Mouse (Mus musculus) stomach, embryonic 14.5 days (tissue): ENCODE data around the gene Ttc39b. TPM values are rescaled to one million over a fixed set of nuclear protein-coding genes. Genes with fewer than 3 reads are reported as not detected.
A peak's percentile ranks its signal among the peaks of the same experiment; 100 is the strongest.

Source experiments
- ATAC-seq: fragments of 200-750 bp; cut with Nextera tagmentation; 2 replicates; pipeline ENCODE4 v1.8.0; 2017; ENCODE audit warnings: low read depth, moderate TSS enrichment; ENCODE audit not compliant: insufficient number of reproducible peaks, insufficient read depth, low FRiP score
- H3K27ac ChIP-seq: fragments of 300-500 bp; sonication (generic); 2 replicates; pipeline ENCODE4 v1.5.1; 2014; ENCODE audit warnings: mild to moderate bottlenecking, low read length, moderate library complexity, mixed read lengths
- H3K27me3 ChIP-seq: fragments of 300-500 bp; sonication (generic); 2 replicates; pipeline ENCODE4 v1.6.1; 2014; ENCODE audit warnings: low read length, control low read depth, mixed read lengths; ENCODE audit not compliant: control insufficient read depth, insufficient read depth
- H3K36me3 ChIP-seq: fragments of 300-500 bp; sonication (generic); 2 replicates; pipeline ENCODE4 v1.6.1; 2014; ENCODE audit warnings: mild to moderate bottlenecking, control low read depth, low read length, moderate library complexity, mixed read lengths; ENCODE audit not compliant: control insufficient read depth, insufficient read depth
- H3K4me1 ChIP-seq: fragments of 300-500 bp; sonication (generic); 2 replicates; pipeline ENCODE4 v1.6.1; 2014; ENCODE audit warnings: low read length, control low read depth, mixed read lengths; ENCODE audit not compliant: control insufficient read depth, insufficient read depth
- H3K4me2 ChIP-seq: fragments of 300-500 bp; sonication (generic); replicated peaks from 2 replicates; pipeline ENCODE4 v1.6.1; 2014; ENCODE audit warnings: low read depth, low read length, control low read depth
- H3K4me3 ChIP-seq: fragments of 300-500 bp; sonication (generic); 2 replicates; pipeline ENCODE4 v1.5.1; 2014; ENCODE audit warnings: low read depth, low read length, control low read depth
- H3K9ac ChIP-seq: fragments of 300-500 bp; sonication (generic); replicated peaks from 2 replicates; pipeline ENCODE4 v1.6.1; 2014; ENCODE audit warnings: low read depth, mild to moderate bottlenecking, control low read depth, low read length, moderate library complexity, mixed read lengths
- H3K9me3 ChIP-seq: fragments of 300-500 bp; sonication (generic); 2 replicates; pipeline ENCODE4 v1.6.1; 2016; ENCODE audit warnings: low read depth, low read length, control low read depth; ENCODE audit not compliant: control insufficient read depth
- WGBS: fragments of 180-500 bp; shearing (Covaris S2); extraction: QIAGEN DNeasy Blood & Tissue Kit; methylation state at CpG from one replicate; pipeline ENCODE4 v1.1.7; 2014; 5-methylcytosine and 5-hydroxymethylcytosine counted together
- polyA plus RNA-seq: library from polyadenylated mRNA; unstranded; fragments of >200 nt; fragmentation: Nextera tagmentation; extraction: Ambion mirVana; gene quantifications from 2 replicates; pipeline ENCODE4 v1.2.1, GENCODE M21; 2014

Gene Ttc39b
- polyA plus RNA-seq, 1 experiment from 2014 or later: 3.1 TPM

DNA sequence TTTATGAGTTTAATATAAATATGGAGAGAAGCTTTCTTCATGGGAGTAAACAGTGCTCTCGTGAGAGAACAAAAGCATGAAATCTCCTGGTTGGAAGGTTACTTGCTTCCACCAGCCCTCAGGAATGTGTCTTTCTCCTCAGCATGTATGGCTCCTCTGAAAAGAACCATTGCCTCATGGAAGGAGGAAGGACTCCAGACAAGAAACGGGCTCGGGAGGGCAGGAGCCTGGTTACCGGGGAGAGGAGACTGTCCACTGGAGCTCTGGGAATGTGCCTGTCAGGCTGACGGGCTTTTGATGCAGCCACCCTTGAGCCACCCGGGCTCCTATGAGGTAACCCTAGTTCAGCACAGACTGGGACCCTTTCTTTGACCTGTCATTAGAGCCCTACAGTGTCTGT, 137.6 kb downstream of the Ttc39b start:
- Histone ChIP-seq H3K9ac (no peak overlapping the region), H3K4me1 (no peaks in the 10 kb centered on the region), H3K36me3 (no peaks in the 10 kb centered on the region), H3K27me3 (no peaks in the 10 kb centered on the region), H3K4me3 (no peak overlapping the region), H3K27ac (no peak overlapping the region), H3K9me3 (no peaks in the 10 kb centered on the region), H3K4me2 (no peak overlapping the region)
- WGBS: 36% methylated on average over 6 of the region's 6 CpGs
- ATAC-seq: no peak

DNA sequence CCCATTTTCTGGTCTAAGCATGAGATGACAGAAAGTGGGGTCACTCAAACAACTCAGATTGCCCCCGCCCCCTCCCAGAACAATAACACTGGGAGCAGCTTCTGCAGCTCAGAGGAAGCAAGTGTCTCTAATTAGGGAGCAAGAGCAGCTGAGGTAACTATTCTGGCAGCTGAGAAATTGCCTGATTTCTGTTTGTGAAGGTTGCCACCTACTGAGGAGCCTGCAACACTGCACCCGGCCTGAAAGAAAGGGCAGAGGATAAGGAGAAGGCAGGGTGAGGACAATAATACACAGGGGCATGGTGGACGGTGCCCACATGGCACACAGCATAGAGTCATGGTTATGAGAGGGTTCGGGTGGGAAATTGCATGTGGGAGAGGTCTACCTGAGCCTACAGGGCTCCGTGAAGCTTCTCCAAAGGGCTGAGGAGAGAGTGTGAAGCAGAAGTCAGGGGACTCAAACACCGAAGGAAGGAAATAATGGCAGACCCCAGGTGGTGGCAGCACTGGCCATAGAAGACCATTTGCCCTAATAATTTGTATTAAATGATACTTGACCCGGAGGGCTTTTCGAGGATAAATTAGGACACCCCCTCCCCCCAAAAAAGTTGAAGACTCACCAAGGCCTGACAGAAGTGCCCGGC, 140.6 kb downstream of the Ttc39b start:
- no peak for ATAC-seq
- Histone ChIP-seq H3K4me3 (no peak overlapping the region), H3K36me3 (no peaks in the 10 kb centered on the region), H3K4me1 (no peaks in the 10 kb centered on the region), H3K27ac (no peak overlapping the region), H3K27me3 (no peaks in the 10 kb centered on the region), H3K4me2 (no peak overlapping the region), H3K9me3 (no peaks in the 10 kb centered on the region), H3K9ac (no peak overlapping the region)
- 43% methylated on average over 9 of the region's 9 CpGs for WGBS

DNA sequence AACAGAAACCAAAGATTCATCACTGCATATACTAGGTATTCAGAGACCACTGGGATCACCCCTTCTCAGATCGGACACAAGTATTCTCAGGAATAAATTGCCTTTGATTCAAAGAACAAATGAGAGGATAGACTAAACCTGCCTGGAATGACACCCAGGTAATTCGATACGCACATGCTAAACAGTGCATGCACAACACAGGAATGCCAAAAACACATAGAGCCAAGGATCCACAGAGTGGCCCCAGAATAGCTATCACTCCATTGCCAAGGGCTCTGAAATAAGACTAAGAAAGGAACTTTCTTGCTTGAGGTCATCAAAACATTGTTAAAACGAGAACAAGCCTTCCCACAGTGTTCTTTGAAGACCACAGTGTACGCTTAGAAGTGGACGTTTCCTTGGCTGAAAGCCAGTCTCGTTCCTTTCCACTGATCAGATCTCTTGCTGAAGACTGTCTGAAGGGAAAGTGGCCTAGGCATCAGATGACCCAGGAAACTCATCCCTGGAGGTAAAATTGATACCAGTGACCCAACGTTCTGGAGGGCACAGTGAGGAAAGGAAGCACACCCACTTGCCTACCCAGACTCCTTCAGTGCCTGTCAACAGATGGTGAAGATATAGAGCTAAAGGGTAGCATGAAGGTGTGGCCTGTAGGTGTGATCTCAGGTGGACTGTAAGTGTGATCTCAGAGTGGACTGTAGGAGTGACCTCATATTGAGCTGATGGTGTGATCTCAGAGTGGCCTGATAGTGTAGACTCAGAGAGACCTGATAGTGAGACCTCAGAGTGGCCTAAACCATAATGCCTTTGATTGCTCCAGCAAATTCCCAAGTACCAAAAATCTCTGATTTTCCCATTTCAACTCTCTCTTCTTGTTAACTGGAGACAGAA, 141.6 kb downstream of the Ttc39b start:
- no peak for ATAC-seq
- no peaks in the 10 kb centered on the region for H3K4me1 ChIP-seq
- WGBS: 50% methylated on average over 8 of the region's 8 CpGs
- H3K4me3 ChIP-seq: no peak overlapping the region
- no peak overlapping the region for H3K27ac ChIP-seq
- H3K27me3 ChIP-seq: no peaks in the 10 kb centered on the region
- H3K9me3 ChIP-seq: no peaks in the 10 kb centered on the region
- H3K9ac ChIP-seq: no peak overlapping the region
- no peak overlapping the region for H3K4me2 ChIP-seq
- no peaks in the 10 kb centered on the region for H3K36me3 ChIP-seq

DNA sequence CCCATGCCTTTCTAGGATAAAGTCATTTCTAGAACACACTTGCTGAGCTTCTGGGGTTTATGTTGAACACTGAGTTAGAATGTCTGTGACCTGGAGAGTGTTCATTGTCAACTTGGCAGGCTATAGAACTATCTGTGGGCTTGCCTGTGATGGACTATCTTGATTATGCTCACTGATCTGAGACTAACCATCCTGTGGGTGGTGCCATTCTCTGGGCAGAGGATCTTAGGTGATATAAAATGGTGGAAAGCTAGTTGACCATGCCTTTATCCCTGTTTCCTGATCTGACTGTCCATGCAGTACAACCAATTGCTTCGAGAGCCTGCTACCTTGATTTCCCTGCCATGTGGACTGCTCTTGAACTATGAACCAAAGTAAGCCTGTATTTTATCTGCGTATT, 146.6 kb downstream of the Ttc39b start:
- Histone ChIP-seq H3K27ac (no peak overlapping the region), H3K4me1 (no peaks in the 10 kb centered on the region), H3K4me3 (no peak overlapping the region), H3K9me3 (no peaks in the 10 kb centered on the region), H3K9ac (no peak overlapping the region), H3K4me2 (no peak overlapping the region), H3K36me3 (no peaks in the 10 kb centered on the region), H3K27me3 (no peaks in the 10 kb centered on the region)
- no peak for ATAC-seq
- WGBS: 93% methylated on average over 2 of the region's 2 CpGs

DNA sequence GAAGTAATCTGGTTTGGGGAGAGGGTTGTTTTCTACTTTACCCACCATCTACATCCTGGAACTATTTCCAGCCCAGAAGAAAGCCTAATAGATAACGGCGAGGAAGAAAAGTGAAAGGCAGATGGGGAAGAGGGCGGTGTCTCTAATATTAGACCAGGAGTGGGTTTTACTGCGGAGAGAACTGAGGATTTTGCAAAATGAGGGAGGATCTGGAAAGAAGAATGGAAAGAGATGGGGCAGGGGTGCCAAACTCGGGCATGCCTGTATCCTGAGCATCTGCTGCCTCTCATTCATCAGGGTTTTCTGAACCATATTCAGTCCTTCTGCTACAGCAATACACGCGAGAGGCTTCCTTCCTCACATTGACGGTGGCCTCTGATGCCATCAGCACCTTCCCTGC, 149.1 kb downstream of the Ttc39b start:
- no peak for ATAC-seq
- Histone ChIP-seq H3K36me3 (no peaks in the 10 kb centered on the region), H3K4me1 (peaks cover 14% of the 10 kb centered on the region; the same call in 1 of the 2 replicates), H3K4me2 (no peak overlapping the region), H3K4me3 (no peak overlapping the region), H3K9ac (no peak overlapping the region), H3K27me3 (no peaks in the 10 kb centered on the region), H3K27ac (no peak overlapping the region), H3K9me3 (no peaks in the 10 kb centered on the region)
- WGBS: 81% methylated on average over 8 of the region's 8 CpGs

DNA sequence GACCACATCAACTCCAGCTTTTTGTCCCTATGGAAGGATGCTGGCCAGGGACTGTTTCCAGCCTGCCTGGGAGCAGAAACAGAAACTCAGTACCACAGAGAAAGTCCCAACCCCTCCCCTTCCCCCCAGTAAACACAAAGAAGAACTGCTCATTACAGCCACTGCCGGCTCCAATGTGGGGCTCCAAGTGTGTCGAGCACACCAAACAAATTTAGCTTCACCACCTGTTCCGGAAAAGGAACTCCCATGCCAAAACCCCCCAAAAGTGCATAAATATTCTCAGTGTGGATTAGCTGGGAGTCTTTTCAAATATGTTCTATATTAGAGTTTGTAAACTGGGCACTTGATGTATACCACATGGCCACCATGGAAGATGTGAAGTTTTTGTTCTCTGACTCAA, 151.8 kb downstream of the Ttc39b start:
- Histone ChIP-seq H3K9me3 (no peaks in the 10 kb centered on the region), H3K27ac (peak overlapping the region; percentile 67; the same call in 1 of the 2 replicates), H3K4me1 (peaks cover 19% of the 10 kb centered on the region; the same call in 1 of the 2 replicates), H3K9ac (no peak overlapping the region), H3K36me3 (no peaks in the 10 kb centered on the region), H3K4me3 (no peak overlapping the region), H3K27me3 (no peaks in the 10 kb centered on the region), H3K4me2 (no peak overlapping the region)
- WGBS: 42% methylated on average over 3 of the region's 3 CpGs
- ATAC-seq: no peak

DNA sequence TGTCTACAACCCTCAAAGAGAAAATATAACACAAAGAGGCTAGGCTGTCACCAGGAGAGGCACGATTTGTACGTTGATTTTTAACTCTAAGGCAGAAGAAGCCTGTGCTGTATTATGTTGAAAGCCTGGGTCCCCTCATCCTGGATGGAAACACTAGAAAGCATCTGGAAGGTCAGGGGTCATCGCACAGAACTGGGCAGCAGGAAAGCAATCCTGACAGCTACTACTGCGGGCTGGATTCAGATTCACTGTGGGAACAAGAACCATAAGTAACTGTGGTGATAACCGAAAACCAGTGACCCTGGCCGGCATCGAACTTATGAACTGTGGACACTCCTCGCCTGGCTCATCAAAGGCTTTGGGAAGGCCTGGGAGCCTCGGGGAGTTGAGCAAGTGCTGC, 153.3 kb downstream of the Ttc39b start:
- Histone ChIP-seq H3K4me2 (no peak overlapping the region), H3K27ac (no peak overlapping the region; the same call in 1 of the 2 replicates), H3K4me1 (peaks cover 20% of the 10 kb centered on the region; the same call in 1 of the 2 replicates), H3K4me3 (no peak overlapping the region), H3K36me3 (no peaks in the 10 kb centered on the region), H3K9me3 (no peaks in the 10 kb centered on the region), H3K27me3 (no peaks in the 10 kb centered on the region), H3K9ac (no peak overlapping the region)
- 72% methylated on average over 9 of the region's 9 CpGs for WGBS
- no peak for ATAC-seq
